Mouse (Mus musculus): ENCODE measurements around the gene Olfr1098. TPM values are rescaled to one million over a fixed set of nuclear protein-coding genes. Genes with fewer than 3 reads are reported as not detected.

Gene Olfr1098
- total RNA-seq (2023; ENCODE audit: inconsistent age): not detected in 4 replicates

GRCm38 (mm10) chr2:86924445-86924844, at the start of gene Olfr1098:
TSS of gene Olfr1098 (minus strand) at chr2:86924545.

GRCm38 (mm10) chr2:86960593-86960992, 36.2 kb upstream of the Olfr1098 start, which contains the start of gene Olfr1099:
TSS of gene Olfr1099 (minus strand) at chr2:86960693.

GRCm38 (mm10) chr2:86892116-86892515, 32.2 kb downstream of the Olfr1098 start, which contains the start of gene Olfr1097:
TSS of gene Olfr1097 (minus strand) at chr2:86892216.

GRCm38 (mm10) chr2:86874702-86875101, 49.6 kb downstream of the Olfr1098 start, which contains the start of gene Gm13723:
TSS of gene Gm13723 (minus strand) at chr2:86874802.

Other genes starting within 250 kb of the Olfr1098 start
- gene Olfr1086, start 244.5 kb downstream of the Olfr1098 start, total RNA-seq (2023; ENCODE audit: inconsistent age): not detected in 4 replicates
- gene Olfr1087, start 226.2 kb downstream of the Olfr1098 start, total RNA-seq (2023; ENCODE audit: inconsistent age): not detected in 4 replicates
- gene Olfr1089, start 190.8 kb downstream of the Olfr1098 start, total RNA-seq (2023; ENCODE audit: inconsistent age): not detected in 4 replicates
- not detected in 4 replicates for gene Olfr1090, start 165.6 kb downstream of the Olfr1098 start, total RNA-seq (2023; ENCODE audit: inconsistent age)
- not detected in 4 replicates for gene Olfr1093, start 142.1 kb downstream of the Olfr1098 start, total RNA-seq (2023; ENCODE audit: inconsistent age)
- gene Olfr141, start 114.5 kb downstream of the Olfr1098 start, total RNA-seq (2023; ENCODE audit: inconsistent age): not detected in 4 replicates
- gene Olfr1094, start 99.9 kb downstream of the Olfr1098 start, total RNA-seq (2023; ENCODE audit: inconsistent age): not detected in 4 replicates
- gene Olfr1095, start 72.8 kb downstream of the Olfr1098 start, total RNA-seq (2023; ENCODE audit: inconsistent age): not detected in 4 replicates
- gene Gm13723, start 49.7 kb downstream of the Olfr1098 start, total RNA-seq (2023; ENCODE audit: inconsistent age): not detected in 4 replicates
- not detected in 4 replicates for gene Olfr1097, start 32.3 kb downstream of the Olfr1098 start, total RNA-seq (2023; ENCODE audit: inconsistent age)
- gene Olfr1099, start 36.1 kb upstream of the Olfr1098 start, total RNA-seq (2023; ENCODE audit: inconsistent age): not detected in 4 replicates
- not detected in 4 replicates for gene Olfr1100, start 55.4 kb upstream of the Olfr1098 start, total RNA-seq (2023; ENCODE audit: inconsistent age)
- not detected in 4 replicates for gene Olfr1101, start 66.7 kb upstream of the Olfr1098 start, total RNA-seq (2023; ENCODE audit: inconsistent age)
- not detected in 4 replicates for gene Olfr1102, start 73.9 kb upstream of the Olfr1098 start, total RNA-seq (2023; ENCODE audit: inconsistent age)
- not detected in 4 replicates for gene Olfr1104, start 102.5 kb upstream of the Olfr1098 start, total RNA-seq (2023; ENCODE audit: inconsistent age)
- not detected in 4 replicates for gene Olfr1105, start 112.0 kb upstream of the Olfr1098 start, total RNA-seq (2023; ENCODE audit: inconsistent age)
- gene Olfr1106, start 127.7 kb upstream of the Olfr1098 start, total RNA-seq (2023; ENCODE audit: inconsistent age): not detected in 4 replicates
- not detected in 4 replicates for gene Olfr1107, start 151.3 kb upstream of the Olfr1098 start, total RNA-seq (2023; ENCODE audit: inconsistent age)
- gene Olfr1109, start 171.5 kb upstream of the Olfr1098 start, total RNA-seq (2023; ENCODE audit: inconsistent age): not detected in 4 replicates
- gene Olfr259, start 190.0 kb upstream of the Olfr1098 start, total RNA-seq (2023; ENCODE audit: inconsistent age): not detected in 4 replicates
- not detected in 4 replicates for gene Olfr1110, start 215.8 kb upstream of the Olfr1098 start, total RNA-seq (2023; ENCODE audit: inconsistent age)
- gene Olfr1111, start 228.1 kb upstream of the Olfr1098 start, total RNA-seq (2023; ENCODE audit: inconsistent age): not detected in 4 replicates

Data from B cell, adult (primary cell).